27 mouse cellular contexts compared by ENCODE assay signal in the genomic region with DNA sequence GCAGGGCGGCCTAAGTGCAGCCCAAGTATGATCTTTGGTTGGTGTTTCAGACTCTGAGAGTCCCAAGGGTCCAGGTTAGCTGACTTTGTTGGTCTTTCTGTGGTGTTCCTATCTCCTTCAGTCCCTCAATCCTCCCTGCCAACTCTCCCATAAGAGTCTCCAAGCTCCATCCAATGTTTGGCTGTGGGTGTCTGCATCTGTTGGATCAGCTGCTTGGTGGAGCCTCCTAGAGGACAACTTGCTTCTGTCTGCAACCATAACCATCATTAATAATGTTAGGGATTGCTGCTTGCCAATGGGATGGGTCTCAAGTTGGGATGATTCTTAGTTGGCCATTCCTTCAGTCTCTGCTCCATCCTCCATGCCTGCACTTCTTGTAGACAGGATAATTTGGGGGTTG.
DNase-seq lines count a peak whose midpoint lies in the region; ATAC-seq and TF ChIP-seq lines count a peak whose summit lies in the region.
"Had no signal": no experiment of that assay in that cellular context is flagged by ENCODE, and none has a peak within 500 bp of the region (broad histone marks: within the 10 kb centered on the region; RNA-seq: fewer than 3 reads in every experiment).

No protein-coding gene starts in this region.

- no peaks in the 10 kb centered on the region for H3K9me3 ChIP-seq in lung, embryonic 14.5 days (ENCODE audit: low read depth, low read length)
- H3K9me3 ChIP-seq: embryonic facial prominence, embryonic 10.5 days; embryonic facial prominence, embryonic 13.5 days; forebrain, embryonic 12.5 days; heart, embryonic 12.5 days; heart, embryonic 15.5 days had no signal

- H3K27ac ChIP-seq in lung, embryonic 14.5 days (ENCODE audit: low read depth), result no peak overlapping the region
- H3K27ac ChIP-seq: embryonic facial prominence, embryonic 10.5 days; embryonic facial prominence, embryonic 13.5 days; forebrain, embryonic 12.5 days; heart, embryonic 15.5 days; hindbrain, embryonic 14.5 days; hindbrain, postnatal 0 days had no signal

- no peaks in the 10 kb centered on the region for H3K36me3 ChIP-seq in lung, embryonic 14.5 days (ENCODE audit: insufficient read depth)
- H3K36me3 ChIP-seq: embryonic facial prominence, embryonic 10.5 days; embryonic facial prominence, embryonic 13.5 days; forebrain, embryonic 12.5 days; heart, embryonic 12.5 days; heart, embryonic 15.5 days had no signal

- H3K4me1 ChIP-seq in lung, embryonic 14.5 days (ENCODE audit: insufficient read depth), result no peaks in the 10 kb centered on the region
- H3K4me1 ChIP-seq: embryonic facial prominence, embryonic 10.5 days; embryonic facial prominence, embryonic 13.5 days; forebrain, embryonic 12.5 days; heart, embryonic 12.5 days; heart, embryonic 15.5 days had no signal

- DNase-seq in heart, adult 11 months, result peak; percentile 66
- DNase-seq in heart, postnatal 4 days, result no peak
- no peak for DNase-seq in lung, embryonic 14.5 days
- DNase-seq in lung, postnatal 14 days, result no peak
- peak; percentile 7 for DNase-seq in adipocyte (ENCODE audit: low spot score)
- DNase-seq in layer of hippocampus, postnatal 10 days (ENCODE audit: low spot score in 2 of 2), result no peak
- DNase-seq: adrenal gland, adult 8-10 months; adrenal gland, postnatal 25 days; B cell, adult 2 months; cerebellum, adult 11-12 months; cerebellum, adult 8-10 months; cerebellum, postnatal 10 days; cerebellum, postnatal 36 days; embryo, embryonic 11 days; gastrocnemius, postnatal 10 days; gastrocnemius, postnatal 36 days had no signal

- WGBS in lung, embryonic 14.5 days, result 82% methylated on average over 1 of the region's 1 CpGs

- no peak overlapping the region for H3K4me3 ChIP-seq in lung, embryonic 14.5 days (ENCODE audit: low read depth, low read length)
- H3K4me3 ChIP-seq: embryonic facial prominence, embryonic 10.5 days; embryonic facial prominence, embryonic 13.5 days; erythroblast, embryonic 14.5 days; forebrain, embryonic 12.5 days; heart, embryonic 12.5 days; heart, embryonic 15.5 days had no signal

- no peak overlapping the region for H3K9ac ChIP-seq in lung, embryonic 14.5 days
- H3K9ac ChIP-seq: embryonic facial prominence, embryonic 13.5 days; forebrain, embryonic 12.5 days; heart, embryonic 12.5 days; heart, embryonic 15.5 days; hindbrain, embryonic 14.5 days had no signal

- H3K4me2 ChIP-seq in lung, embryonic 14.5 days, result no peak overlapping the region
- H3K4me2 ChIP-seq: embryonic facial prominence, embryonic 13.5 days; forebrain, embryonic 12.5 days; heart, embryonic 12.5 days; heart, embryonic 15.5 days; hindbrain, embryonic 14.5 days had no signal

- H3K27me3 ChIP-seq in lung, embryonic 14.5 days (ENCODE audit: insufficient read depth, low read length), result no peaks in the 10 kb centered on the region
- H3K27me3 ChIP-seq: embryonic facial prominence, embryonic 13.5 days; forebrain, embryonic 12.5 days; heart, embryonic 12.5 days; heart, embryonic 15.5 days had no signal

- peak; percentile 13; the same call in 1 of the 2 replicates for TF ChIP-seq CTCF in lung, embryonic 14.5 days (IDR thresholded peaks at IDR 0.05; ENCODE audit: low read depth)

- no peak for ATAC-seq in lung, embryonic 14.5 days (ENCODE audit: insufficient read depth)
- ATAC-seq: forebrain, embryonic 16.5 days; hindbrain, postnatal 0 days; inflammation-experienced regulatory T-cells, adult 6 months; intestine, embryonic 16.5 days had no signal

Comparison
In these comparisons a context has a peak if more than half of its experiments do, and no peak if none do; other contexts are left out.
1. DNase-seq: peak in heart, adult 11 months (single experiment) and adipocyte (single experiment); none in heart, postnatal 4 days (single experiment), lung, embryonic 14.5 days (single experiment), lung, postnatal 14 days (single experiment) and layer of hippocampus, postnatal 10 days (0 of 2).